Comparison of ENCODE assay signal across 17 mouse cellular contexts in the genomic region with DNA sequence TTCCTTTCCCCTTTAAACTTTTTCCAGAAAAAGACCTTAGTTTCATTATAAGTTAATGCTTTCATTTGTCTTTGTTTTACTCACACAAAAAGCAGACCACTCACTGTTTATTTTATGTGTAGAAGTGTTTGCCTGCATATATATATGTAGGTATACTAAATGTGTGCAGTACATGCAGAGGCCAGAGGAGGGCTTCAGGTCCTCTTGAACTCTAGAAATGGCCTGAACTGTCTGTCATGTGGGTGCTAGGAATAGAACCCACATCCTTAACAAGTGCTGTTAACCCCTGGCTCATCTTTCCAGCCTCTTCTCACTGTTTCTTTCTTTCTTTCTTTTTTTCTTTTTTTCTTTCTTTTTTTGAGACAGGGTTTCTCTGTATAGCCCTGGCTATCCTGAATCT. TPM values are rescaled to one million over a fixed set of nuclear protein-coding genes. Genes with fewer than 3 reads are reported as not detected.
DNase-seq lines count a peak whose midpoint lies in the region; ATAC-seq and TF ChIP-seq lines count a peak whose summit lies in the region.
"Had no signal": no experiment of that assay in that cellular context is flagged by ENCODE, and none has a peak within 500 bp of the region (broad histone marks: within the 10 kb centered on the region; RNA-seq: fewer than 3 reads in every experiment).

No protein-coding gene starts in this region.

- DNase-seq in embryonic facial prominence, embryonic 11.5 days (ENCODE audit: low spot score), result peak; percentile 13
- no peak for DNase-seq in embryonic facial prominence, embryonic 10.5 days (ENCODE audit: low spot score)
- DNase-seq in left cerebral cortex, adult 2 months (ENCODE audit: extremely low spot score in 1 of 2, low spot score in 2 of 2), result no peak
- DNase-seq in left cerebral cortex, postnatal 14 days (ENCODE audit: low spot score in 2 of 2), result no peak
- DNase-seq in 416B (ENCODE audit: low read depth), result peak; percentile 52
- DNase-seq in brain, embryonic 14.5 days (ENCODE audit: low read depth), result no peak
- no peak for DNase-seq in spleen, postnatal 4 days (ENCODE audit: low spot score in 2 of 2)
- DNase-seq in frontal cortex, postnatal 25 days (ENCODE audit: low spot score in 2 of 2), result no peak
- DNase-seq: adrenal gland, adult 8-10 months; cerebellum, postnatal 10 days; kidney, adult 11 months had no signal

- intact Hi-C loops in left cerebral cortex, adult 2 months (cut with DNase I), result no loop called here
- intact Hi-C loops in left cerebral cortex, postnatal 14 days (cut with DNase I), result no loop called here

- H3K27ac ChIP-seq in embryonic facial prominence, embryonic 11.5 days (replicated peaks; ENCODE audit: low read depth, low read length), result no peak overlapping the region
- no peak overlapping the region for H3K27ac ChIP-seq in embryonic facial prominence, embryonic 10.5 days (replicated peaks)
- H3K27ac ChIP-seq in left cerebral cortex, adult 2 months, result no peak overlapping the region
- H3K27ac ChIP-seq: embryonic facial prominence, embryonic 13.5 days; heart, embryonic 10.5 days; hindbrain, embryonic 10.5 days; midbrain, embryonic 10.5 days had no signal

- H3K4me1 ChIP-seq in embryonic facial prominence, embryonic 11.5 days (ENCODE audit: control insufficient read depth, insufficient read depth, low read length), result peaks cover 2% of the 10 kb centered on the region; the same call in 1 of the 2 replicates
- H3K4me1 ChIP-seq in embryonic facial prominence, embryonic 10.5 days, result no peaks in the 10 kb centered on the region
- H3K4me1 ChIP-seq: hindbrain, embryonic 10.5 days had no signal

- TF ChIP-seq POLR2A in brain, embryonic 14.5 days (IDR thresholded peaks at IDR 0.05; ENCODE audit: borderline replicate concordance, extremely low read depth, insufficient read depth, insufficient read length, poor library complexity, severe bottlenecking), result no peak

- H3K9me3 ChIP-seq in embryonic facial prominence, embryonic 11.5 days (replicated peaks; ENCODE audit: control insufficient read depth, low read length), result no peaks in the 10 kb centered on the region
- H3K9me3 ChIP-seq in embryonic facial prominence, embryonic 10.5 days, result no peaks in the 10 kb centered on the region
- H3K9me3 ChIP-seq: embryonic facial prominence, embryonic 13.5 days; heart, embryonic 10.5 days; hindbrain, embryonic 10.5 days; midbrain, embryonic 10.5 days had no signal

- peak; percentile 13; the same call in 1 of the 2 replicates for TF ChIP-seq CTCF in left cerebral cortex, adult 2 months (IDR thresholded peaks at IDR 0.05)
- peak; percentile 1; the same call in 1 of the 2 replicates for TF ChIP-seq CTCF in brain, embryonic 14.5 days (IDR thresholded peaks at IDR 0.05; ENCODE audit: borderline replicate concordance, extremely low read depth, insufficient read depth, insufficient read length)

- H3K9ac ChIP-seq in embryonic facial prominence, embryonic 11.5 days (replicated peaks; ENCODE audit: low read length), result no peak overlapping the region
- H3K9ac ChIP-seq: embryonic facial prominence, embryonic 13.5 days had no signal

- no peak overlapping the region for H3K4me2 ChIP-seq in embryonic facial prominence, embryonic 11.5 days (ENCODE audit: low read depth, low read length)
- H3K4me2 ChIP-seq: embryonic facial prominence, embryonic 13.5 days had no signal

- ATAC-seq in embryonic facial prominence, embryonic 11.5 days (replicated peaks; ENCODE audit: insufficient number of reproducible peaks, low FRiP score, low TSS enrichment, low read depth), result no peak
- ATAC-seq: Patski had no signal

- H3K36me3 ChIP-seq in embryonic facial prominence, embryonic 11.5 days (replicated peaks; ENCODE audit: control insufficient read depth, insufficient read depth, low read depth, low read length), result no peaks in the 10 kb centered on the region
- peaks cover 15% of the 10 kb centered on the region for H3K36me3 ChIP-seq in embryonic facial prominence, embryonic 10.5 days (replicated peaks)

- H3K4me3 ChIP-seq in embryonic facial prominence, embryonic 11.5 days (ENCODE audit: low read depth, low read length), result no peak overlapping the region
- H3K4me3 ChIP-seq in embryonic facial prominence, embryonic 10.5 days, result no peak overlapping the region
- no peak overlapping the region for H3K4me3 ChIP-seq in left cerebral cortex, adult 2 months
- H3K4me3 ChIP-seq: embryonic facial prominence, embryonic 13.5 days; heart, embryonic 10.5 days; hindbrain, embryonic 10.5 days; midbrain, embryonic 10.5 days; myocyte had no signal

- no peaks in the 10 kb centered on the region for H3K27me3 ChIP-seq in embryonic facial prominence, embryonic 11.5 days (ENCODE audit: control insufficient read depth, insufficient read depth, low read length)
- H3K27me3 ChIP-seq in embryonic facial prominence, embryonic 10.5 days (replicated peaks; ENCODE audit: low read depth, poor library complexity, severe bottlenecking), result no peaks in the 10 kb centered on the region
- H3K27me3 ChIP-seq: embryonic facial prominence, embryonic 13.5 days; Patski had no signal

RNA-seq across cellular contexts. Expression of gene Ttll5, which starts 42.7 kb away (rescaled TPM):
- polyA plus RNA-seq in embryonic facial prominence, embryonic 11.5 days (2014; fragmentation: Nextera tagmentation; extraction: Ambion mirVana), result 14.3 and 16.4 TPM in 2 replicates
- 17.0 and 19.5 TPM in 2 replicates for polyA plus RNA-seq in embryonic facial prominence, embryonic 10.5 days (2016; fragmentation: Nextera tagmentation; extraction: Ambion mirVana)
- total RNA-seq in left cerebral cortex, adult 2 months (2021), result 10 to 100 TPM; 45.4 to 47.7 TPM
- 10 to 100 TPM; 41.5 to 46.8 TPM for total RNA-seq in left cerebral cortex, postnatal 14 days (2021)
- 19.7 and 22.2 TPM in 2 replicates for polyA plus RNA-seq in brain, embryonic 14.5 days (2012; rRNA removed)

RNA-seq across cellular contexts. Expression of gene Erg28, which starts 42.8 kb away (rescaled TPM):
- polyA plus RNA-seq in embryonic facial prominence, embryonic 11.5 days (2014; fragmentation: Nextera tagmentation; extraction: Ambion mirVana), result 115 and 125 TPM in 2 replicates
- 102 and 106 TPM in 2 replicates for polyA plus RNA-seq in embryonic facial prominence, embryonic 10.5 days (2016; fragmentation: Nextera tagmentation; extraction: Ambion mirVana)
- 10 to 100 TPM; 48.9 to 51.8 TPM for total RNA-seq in left cerebral cortex, adult 2 months (2021)
- 10 to 100 TPM; 58.7 to 60.6 TPM for total RNA-seq in left cerebral cortex, postnatal 14 days (2021)
- 53.8 and 71.7 TPM in 2 replicates for polyA plus RNA-seq in brain, embryonic 14.5 days (2012; rRNA removed)

Comparison
In these comparisons a context has a peak if more than half of its experiments do, and no peak if none do; other contexts are left out.
1. DNase-seq: peak in embryonic facial prominence, embryonic 11.5 days (single experiment) and 416B (single experiment); none in embryonic facial prominence, embryonic 10.5 days (single experiment), left cerebral cortex, adult 2 months (0 of 2), left cerebral cortex, postnatal 14 days (0 of 2), brain, embryonic 14.5 days (single experiment), spleen, postnatal 4 days (0 of 2) and frontal cortex, postnatal 25 days (0 of 2).